Mouse (Mus musculus): ENCODE measurements around the gene Slc24a2.

The Slc24a2 gene

GRCm38 (mm10) chr4:86953519-86953918 lies 276.8 kb downstream of the Slc24a2 start:
- no peak for DNase-seq (ENCODE audit: low read depth)

DNA sequence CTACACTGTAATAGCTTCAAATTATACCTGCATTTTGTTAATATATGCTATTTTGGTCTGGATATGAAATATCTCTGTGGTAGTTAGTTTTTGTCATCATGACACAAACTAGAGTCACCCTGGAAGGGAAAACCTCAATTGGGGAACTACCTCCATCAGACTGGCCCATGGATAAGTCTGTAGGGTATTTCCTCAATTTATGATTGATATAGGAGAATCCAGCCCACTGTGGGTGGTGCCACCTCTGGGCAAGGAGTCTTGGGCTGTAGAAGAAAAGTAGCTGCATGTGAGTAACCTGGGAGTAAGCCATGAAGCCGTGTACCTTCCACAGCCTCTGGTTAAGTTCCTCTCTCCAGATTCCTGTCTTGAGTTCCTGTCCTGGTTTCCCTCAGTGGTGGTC lies 281.5 kb downstream of the Slc24a2 start:
- DNase-seq (ENCODE audit: low read depth): no peak

DNA sequence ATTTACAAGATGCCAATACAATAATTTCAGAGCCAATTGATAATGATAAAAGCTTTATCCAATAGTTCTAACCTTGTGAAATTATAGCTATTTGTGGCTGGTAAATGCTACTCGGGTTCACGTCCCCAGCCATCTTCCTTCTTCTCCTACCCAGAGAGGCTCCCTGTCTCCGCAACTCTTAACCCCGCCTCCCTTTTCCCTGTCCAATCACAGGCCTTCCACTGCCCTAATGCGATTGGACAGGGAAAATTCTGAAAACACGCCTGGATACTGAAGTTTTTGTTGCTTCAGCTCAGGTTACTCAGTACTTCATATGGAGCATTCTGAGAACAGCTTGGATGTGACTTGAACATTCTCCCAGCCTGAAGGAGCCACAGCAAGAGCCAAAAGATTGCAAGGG lies 287.0 kb downstream of the Slc24a2 start:
- DNase-seq (ENCODE audit: low read depth): no peak

GRCm38 (mm10) chr4:86942656-86943055 lies 287.6 kb downstream of the Slc24a2 start:
- DNase-seq (ENCODE audit: low read depth): no peak

- DNase-seq (ENCODE audit: low read depth): no peak
Observed at GRCm38 (mm10) chr4:86936706-86937105, 293.6 kb downstream of the Slc24a2 start.

GRCm38 (mm10) chr4:86936217-86936616 lies 294.1 kb downstream of the Slc24a2 start:
- no peak for DNase-seq (ENCODE audit: low read depth)

Measured in c-Kit-positive CD71-positive TER-119-negative erythroid progenitor cells, embryonic 14.5 days (primary cell).